Mouse (Mus musculus): ENCODE results near the gene Rraga.

- TF ChIP-seq CHD2 (IDR thresholded peaks at IDR 0.05; ENCODE audit: low read length) (no peak), POLR2A (IDR thresholded peaks at IDR 0.05; ENCODE audit: control insufficient read depth in 1 of 2, insufficient read depth in 1 of 2, low read depth in 1 of 2, low read length in 2 of 2, poor library complexity in 1 of 2) (no peak), CTCF (IDR thresholded peaks at IDR 0.05 in 2 of 3, conservative IDR thresholded peaks at IDR 0.05 in 1 of 3; ENCODE audit: control insufficient read depth in 1 of 3, insufficient read depth in 1 of 3, low read depth in 2 of 3, low read length in 3 of 3, poor library complexity in 1 of 3, severe bottlenecking in 1 of 3) (no peak), EP300 (IDR thresholded peaks at IDR 0.05; ENCODE audit: low read depth in 1 of 2, low read length in 2 of 2) (peak; percentile 68 to 74), KAT2A (conservative IDR thresholded peaks at IDR 0.05; ENCODE audit: low read depth, low read length) (0 out of 2 replicates have a peak, but pooled peaks have one; percentile 13), GABPA (IDR thresholded peaks at IDR 0.05; ENCODE audit: low read depth, low read length) (no peak), MYC (IDR thresholded peaks at IDR 0.05; ENCODE audit: low read depth, low read length) (no peak), JUND (IDR thresholded peaks at IDR 0.05; ENCODE audit: low read depth, low read length) (no peak), USF1 (IDR thresholded peaks at IDR 0.05; ENCODE audit: low read depth, low read length) (no peak), TAL1 (IDR thresholded peaks at IDR 0.05; ENCODE audit: low read length) (no peak), ZC3H11A (IDR thresholded peaks at IDR 0.05; ENCODE audit: low read depth, low read length) (no peak), SMC3 (IDR thresholded peaks at IDR 0.05; ENCODE audit: low read depth, low read length) (no peak), POLR2AphosphoS5 (IDR thresholded peaks at IDR 0.05; ENCODE audit: borderline replicate concordance, low read depth, low read length) (no peak)
Measured at GRCm38 (mm10) chr4:86591304-86591703, 15.8 kb downstream of the Rraga start.

Measured in MEL (cell line).